Mouse (Mus musculus) limb, embryonic 13.5 days (tissue): ENCODE results near the gene Rbp4. TPM values are rescaled to one million over a fixed set of nuclear protein-coding genes. Genes with fewer than 3 reads are reported as not detected.
A peak's percentile ranks its signal among the peaks of the same experiment; 100 is the strongest.

Experiments used
- ATAC-seq: fragments of 200-750 bp; cut with Nextera tagmentation; 2 replicates; pipeline ENCODE4 v1.8.0; 2017; ENCODE audit warnings: low read depth, moderate number of reproducible peaks, moderate TSS enrichment; ENCODE audit not compliant: low FRiP score
- H3K27ac ChIP-seq: fragments of 300-500 bp; sonication (generic); 2 replicates; pipeline ENCODE4 v1.5.1; 2015; ENCODE audit warnings: inconsistent platforms, mild to moderate bottlenecking, moderate library complexity
- H3K27me3 ChIP-seq: fragments of 300-500 bp; sonication (generic); 2 replicates; pipeline ENCODE4 v1.6.1; 2015; ENCODE audit warnings: mild to moderate bottlenecking, inconsistent platforms
- H3K36me3 ChIP-seq: fragments of 300-500 bp; sonication (generic); 2 replicates; pipeline ENCODE4 v1.6.1; 2015; ENCODE audit warnings: inconsistent platforms, mild to moderate bottlenecking, moderate library complexity
- H3K4me1 ChIP-seq: fragments of 300-500 bp; sonication (generic); 2 replicates; pipeline ENCODE4 v1.6.1; 2015; ENCODE audit warnings: inconsistent platforms
- H3K4me2 ChIP-seq: fragments of 300-500 bp; sonication (generic); replicated peaks from 2 replicates; pipeline ENCODE4 v1.6.1; 2015; ENCODE audit warnings: inconsistent platforms, mild to moderate bottlenecking, moderate library complexity
- H3K4me3 ChIP-seq: fragments of 300-500 bp; sonication (generic); 2 replicates; pipeline ENCODE4 v1.5.1; 2015; ENCODE audit warnings: moderate library complexity, mild to moderate bottlenecking, inconsistent platforms
- H3K9ac ChIP-seq: fragments of 300-500 bp; sonication (generic); 2 replicates; pipeline ENCODE4 v1.6.1; 2015; ENCODE audit warnings: mild to moderate bottlenecking, inconsistent platforms
- H3K9me3 ChIP-seq: fragments of 300-500 bp; sonication (generic); 2 replicates; pipeline ENCODE4 v1.6.1; 2016; ENCODE audit warnings: inconsistent platforms
- WGBS: fragments of 180-500 bp; shearing (Covaris S2); methylation state at CpG from one replicate; pipeline ENCODE4 v1.1.7; 2015; 5-methylcytosine and 5-hydroxymethylcytosine counted together
- polyA plus RNA-seq: library from polyadenylated mRNA; unstranded; fragments of >200 nt; fragmentation: Nextera tagmentation; extraction: Ambion mirVana; gene quantifications from 2 replicates; pipeline ENCODE4 v1.2.1, GENCODE M21; 2015

The Rbp4 gene
- polyA plus RNA-seq, result 11.7 and 19.1 TPM in 2 replicates

GRCm38 (mm10) chr19:38125219-38125610 lies at the start of gene Rbp4:
TSS of gene Rbp4 (minus strand) at chr19:38125281.
- Histone ChIP-seq H3K4me1 (0 out of 2 replicates have a peak, but pooled peaks cover 6% of the 10 kb centered on the region), H3K27me3 (peaks cover 29% of the 10 kb centered on the region), H3K27ac (no peak within 1 kb of the TSS), H3K4me3 (peak within 1 kb of the TSS; percentile 60), H3K9ac (peak within 1 kb of the TSS; percentile 65), H3K36me3 (no peaks in the 10 kb centered on the region), H3K4me2 (peak within 1 kb of the TSS; percentile 82), H3K9me3 (no peaks in the 10 kb centered on the region)
- 62% methylated on average over 6 of the region's 6 CpGs for WGBS
- ATAC-seq, result no peak

GRCm38 (mm10) chr19:38164633-38165032 lies 39.6 kb upstream of the Rbp4 start:
- no peak overlapping the region for H3K4me2 ChIP-seq
- WGBS, result 52% methylated on average over 2 of the region's 2 CpGs
- 0 out of 2 replicates have a peak, but pooled peaks cover 1% of the 10 kb centered on the region for H3K4me1 ChIP-seq
- H3K27ac ChIP-seq, result no peak overlapping the region
- no peak for ATAC-seq
- H3K9me3 ChIP-seq, result no peaks in the 10 kb centered on the region
- no peak overlapping the region for H3K4me3 ChIP-seq
- H3K9ac ChIP-seq, result no peak overlapping the region
- no peaks in the 10 kb centered on the region for H3K27me3 ChIP-seq
- no peaks in the 10 kb centered on the region for H3K36me3 ChIP-seq

GRCm38 (mm10) chr19:38161648-38162354 lies 36.7 kb upstream of the Rbp4 start:
- 94% methylated on average over 21 of the region's 21 CpGs for WGBS
- H3K4me1 ChIP-seq, result no peaks in the 10 kb centered on the region
- H3K36me3 ChIP-seq, result no peaks in the 10 kb centered on the region
- H3K9me3 ChIP-seq, result no peaks in the 10 kb centered on the region
- H3K9ac ChIP-seq, result no peak overlapping the region
- no peak overlapping the region for H3K4me2 ChIP-seq
- no peaks in the 10 kb centered on the region for H3K27me3 ChIP-seq
- ATAC-seq, result no peak
- no peak overlapping the region for H3K4me3 ChIP-seq
- no peak overlapping the region for H3K27ac ChIP-seq

- H3K9me3 ChIP-seq, result no peaks in the 10 kb centered on the region
- no peak overlapping the region for H3K4me3 ChIP-seq
- no peak for ATAC-seq
- no peak overlapping the region for H3K9ac ChIP-seq
- H3K4me1 ChIP-seq, result no peaks in the 10 kb centered on the region
- H3K27me3 ChIP-seq, result no peaks in the 10 kb centered on the region
- no peaks in the 10 kb centered on the region for H3K36me3 ChIP-seq
- H3K4me2 ChIP-seq, result no peak overlapping the region
- no peak overlapping the region for H3K27ac ChIP-seq
- 89% methylated on average over 1 of the region's 1 CpGs for WGBS
Observed at GRCm38 (mm10) chr19:38156243-38156642, 31.2 kb upstream of the Rbp4 start.

- WGBS, result 77% methylated on average over 4 of the region's 4 CpGs
- Histone ChIP-seq H3K9me3 (no peaks in the 10 kb centered on the region), H3K27ac (no peak overlapping the region)
Observed at GRCm38 (mm10) chr19:38143540-38144271, 18.6 kb upstream of the Rbp4 start.

GRCm38 (mm10) chr19:38134806-38135205 lies 9.7 kb upstream of the Rbp4 start:
- no peak for ATAC-seq
- H3K9me3 ChIP-seq, result no peaks in the 10 kb centered on the region
- 84% methylated on average over 6 of the region's 6 CpGs for WGBS
- no peaks in the 10 kb centered on the region for H3K27me3 ChIP-seq
- no peak overlapping the region for H3K27ac ChIP-seq
- H3K4me2 ChIP-seq, result no peak overlapping the region
- H3K9ac ChIP-seq, result no peak overlapping the region
- H3K36me3 ChIP-seq, result no peaks in the 10 kb centered on the region
- no peaks in the 10 kb centered on the region for H3K4me1 ChIP-seq
- no peak overlapping the region for H3K4me3 ChIP-seq

More at GRCm38 (mm10) chr19:38143540-38144271, 18.6 kb upstream of the Rbp4 start:
- Histone ChIP-seq H3K9ac (no peak overlapping the region), H3K4me3 (no peak overlapping the region), H3K4me2 (no peak overlapping the region), H3K36me3 (no peaks in the 10 kb centered on the region), H3K4me1 (no peaks in the 10 kb centered on the region), H3K27me3 (no peaks in the 10 kb centered on the region)
- no peak for ATAC-seq

GRCm38 (mm10) chr19:38133986-38134385 lies 8.9 kb upstream of the Rbp4 start:
- H3K4me2 ChIP-seq, result no peak overlapping the region
- ATAC-seq, result no peak
- no peaks in the 10 kb centered on the region for H3K27me3 ChIP-seq
- H3K36me3 ChIP-seq, result no peaks in the 10 kb centered on the region
- no peaks in the 10 kb centered on the region for H3K4me1 ChIP-seq
- no peak overlapping the region for H3K9ac ChIP-seq
- 70% methylated on average over 11 of the region's 11 CpGs for WGBS
- no peaks in the 10 kb centered on the region for H3K9me3 ChIP-seq
- no peak overlapping the region for H3K27ac ChIP-seq
- no peak overlapping the region for H3K4me3 ChIP-seq

GRCm38 (mm10) chr19:38132481-38132880 lies 7.4 kb upstream of the Rbp4 start, which contains the start of gene Pde6c:
TSS of gene Pde6c (plus strand) at chr19:38132781.
- WGBS, result 62% methylated on average over 6 of the region's 6 CpGs
- Histone ChIP-seq H3K36me3 (no peaks in the 10 kb centered on the region), H3K27me3 (no peaks in the 10 kb centered on the region), H3K4me2 (no peak within 1 kb of the TSS), H3K9ac (no peak within 1 kb of the TSS), H3K27ac (no peak within 1 kb of the TSS), H3K4me1 (no peaks in the 10 kb centered on the region), H3K9me3 (no peaks in the 10 kb centered on the region), H3K4me3 (no peak within 1 kb of the TSS)
- ATAC-seq, result no peak

- Histone ChIP-seq H3K4me2 (no peak overlapping the region), H3K27me3 (peaks cover 29% of the 10 kb centered on the region), H3K36me3 (no peaks in the 10 kb centered on the region), H3K27ac (no peak overlapping the region), H3K9me3 (no peaks in the 10 kb centered on the region), H3K4me1 (0 out of 2 replicates have a peak, but pooled peaks cover 6% of the 10 kb centered on the region), H3K9ac (no peak overlapping the region), H3K4me3 (no peak overlapping the region)
- WGBS, result 69% methylated on average over 8 of the region's 8 CpGs
- ATAC-seq, result no peak
Observed at GRCm38 (mm10) chr19:38126656-38127055, 1.6 kb upstream of the Rbp4 start.

- Histone ChIP-seq H3K36me3 (no peaks in the 10 kb centered on the region), H3K9me3 (no peaks in the 10 kb centered on the region), H3K27me3 (peaks cover 29% of the 10 kb centered on the region), H3K4me1 (0 out of 2 replicates have a peak, but pooled peaks cover 6% of the 10 kb centered on the region), H3K27ac (no peak overlapping the region), H3K9ac (peak overlapping the region; percentile 65), H3K4me2 (peak overlapping the region; percentile 82), H3K4me3 (peak overlapping the region; percentile 60)
- ATAC-seq, result peak; percentile 66; the same call in 1 of the 2 replicates
- under 1% methylated on average over 49 of the region's 77 CpGs for WGBS
Observed at GRCm38 (mm10) chr19:38124401-38125218, 471 bp downstream of the Rbp4 start.

GRCm38 (mm10) chr19:38123921-38124320 lies 1.2 kb downstream of the Rbp4 start:
- no peak for ATAC-seq
- Histone ChIP-seq H3K4me2 (peak overlapping the region; percentile 82), H3K27me3 (peaks cover 29% of the 10 kb centered on the region), H3K36me3 (no peaks in the 10 kb centered on the region), H3K27ac (no peak overlapping the region), H3K4me3 (peak overlapping the region; percentile 60), H3K9ac (peak overlapping the region; percentile 65; the same call in 1 of the 2 replicates), H3K9me3 (no peaks in the 10 kb centered on the region), H3K4me1 (0 out of 2 replicates have a peak, but pooled peaks cover 6% of the 10 kb centered on the region)
- 33% methylated on average over 9 of the region's 9 CpGs for WGBS
